Mouse (Mus musculus): ENCODE measurements around the gene Trp53i13.

- TF ChIP-seq CTCF (IDR thresholded peaks at IDR 0.05; ENCODE audit: low read depth) (no peak), EP300 (optimal IDR thresholded peaks at IDR 0.05) (no peak)
Measured at GRCm38 (mm10) chr11:77489591-77490235, 26.1 kb downstream of the Trp53i13 start, which contains the start of gene Ankrd13b.

All from stomach, postnatal 0 days (tissue).